Mouse (Mus musculus): ENCODE data around the gene Mtmr10.

DNA sequence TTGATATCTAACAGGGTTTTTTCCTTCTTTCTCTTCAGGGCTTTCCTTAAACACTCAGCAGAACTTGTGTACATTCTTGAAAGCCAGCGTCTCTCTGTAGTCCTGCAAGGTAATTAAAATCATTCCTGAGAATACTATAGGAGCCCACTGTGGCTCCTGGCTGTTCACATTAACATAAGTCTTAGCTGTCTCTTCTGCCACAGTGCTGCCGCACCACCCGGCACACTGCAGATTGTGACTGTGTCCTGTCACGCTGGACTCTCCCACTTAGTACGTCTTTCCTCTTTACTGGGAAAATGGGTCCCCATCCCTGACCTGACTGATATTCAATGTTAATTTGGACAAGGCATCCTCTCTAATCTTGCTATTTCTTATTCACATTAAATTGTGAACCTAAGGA is 33.7 kb downstream of the Mtmr10 start:
- TF ChIP-seq CTCF (IDR thresholded peaks at IDR 0.05; ENCODE audit: control insufficient read depth, insufficient read depth, insufficient read length), result no peak
- no peak for TF ChIP-seq MAX (IDR thresholded peaks at IDR 0.05)
- TF ChIP-seq CEBPB (IDR thresholded peaks at IDR 0.05; ENCODE audit: low read depth), result no peak
- no peak for TF ChIP-seq MYOD1 (IDR thresholded peaks at IDR 0.05; ENCODE audit: control insufficient read depth, insufficient read length, low read depth)
- TF ChIP-seq MYOG (IDR thresholded peaks at IDR 0.05; ENCODE audit: control insufficient read depth, extremely low read depth, insufficient read length), result no peak
- TF ChIP-seq USF1 (IDR thresholded peaks at IDR 0.05; ENCODE audit: low read depth), result no peak

Measured in C2C12 (cell line).